Mouse (Mus musculus): ENCODE data around the gene Mef2b.

DNA sequence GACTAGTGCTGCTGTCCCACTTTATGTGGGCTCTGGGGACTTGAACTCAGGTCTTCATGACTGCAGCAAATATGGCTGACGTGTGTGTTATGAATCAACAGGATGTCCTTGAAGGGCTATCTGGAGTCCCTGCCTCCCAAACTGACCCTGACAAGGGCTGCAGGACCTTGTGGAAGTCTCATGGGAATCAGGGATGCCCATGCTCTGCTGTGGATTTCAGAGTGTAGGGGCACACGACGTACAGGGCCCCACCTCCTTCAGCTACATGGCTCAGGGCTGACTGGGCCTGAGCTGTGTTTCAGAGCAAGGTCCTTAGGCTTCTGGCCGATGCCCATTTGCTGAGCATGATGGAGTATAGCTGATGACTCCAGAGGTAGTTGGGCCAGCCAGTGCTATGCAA lies 43.7 kb downstream of the Mef2b start:
- TF ChIP-seq CTCF (IDR thresholded peaks at IDR 0.05; ENCODE audit: low read depth), result no peak
- TF ChIP-seq EP300 (IDR thresholded peaks at IDR 0.05; ENCODE audit: low read depth), result no peak
